Mouse (Mus musculus) hindbrain, embryonic 14.5 days (tissue): ENCODE measurements around the gene Bst1. TPM values are rescaled to one million over a fixed set of nuclear protein-coding genes. Genes with fewer than 3 reads are reported as not detected.

ENCODE experiments used
- ATAC-seq: fragments of 200-750 bp; cut with Nextera tagmentation; 2 replicates; pipeline ENCODE4 v1.8.0; 2017; ENCODE audit warnings: moderate number of reproducible peaks, mild to moderate bottlenecking, moderate TSS enrichment, moderate library complexity; ENCODE audit not compliant: low FRiP score
- DNase-seq: peaks from one replicate; pipeline ENCODE4 v3.0.0-alpha.2; 2015; ENCODE audit warnings: low spot score
- H3K27ac ChIP-seq: fragments of 300-500 bp; sonication (generic); 2 replicates; pipeline ENCODE4 v1.5.1; 2014; ENCODE audit warnings: mild to moderate bottlenecking, moderate library complexity
- H3K27me3 ChIP-seq: fragments of 300-500 bp; sonication (generic); 2 replicates; pipeline ENCODE4 v1.6.1; 2014; ENCODE audit warnings: mild to moderate bottlenecking, low read length, mixed read lengths; ENCODE audit not compliant: control insufficient read depth, insufficient read depth
- H3K36me3 ChIP-seq: fragments of 300-500 bp; sonication (generic); replicated peaks from 2 replicates; pipeline ENCODE4 v1.6.1; 2014; ENCODE audit not compliant: control insufficient read depth, insufficient read depth
- H3K4me1 ChIP-seq: fragments of 300-500 bp; sonication (generic); replicated peaks from 2 replicates; pipeline ENCODE4 v1.6.1; 2014; ENCODE audit warnings: antibody characterized with exemption, low read length, mixed read lengths; ENCODE audit not compliant: control insufficient read depth, insufficient read depth
- H3K4me2 ChIP-seq: fragments of 300-500 bp; sonication (generic); replicated peaks from 2 replicates; pipeline ENCODE4 v1.6.1; 2014; ENCODE audit warnings: mild to moderate bottlenecking, moderate library complexity
- H3K4me3 ChIP-seq: fragments of 300-500 bp; sonication (generic); replicated peaks from 2 replicates; pipeline ENCODE4 v1.5.1; 2014; ENCODE audit warnings: mild to moderate bottlenecking, low read length
- H3K9ac ChIP-seq: fragments of 300-500 bp; sonication (generic); 2 replicates; pipeline ENCODE4 v1.6.1; 2014
- H3K9me3 ChIP-seq: fragments of 300-500 bp; sonication (generic); 2 replicates; pipeline ENCODE4 v1.6.1; 2016; ENCODE audit warnings: low read length; ENCODE audit not compliant: control insufficient read depth
- WGBS: fragments of 180-500 bp; shearing (Covaris S2); extraction: QIAGEN DNeasy Blood & Tissue Kit; methylation state at CpG from one replicate; pipeline ENCODE4 v1.1.7; 2014; 5-methylcytosine and 5-hydroxymethylcytosine counted together
- polyA plus RNA-seq: library from polyadenylated mRNA; unstranded; fragments of >200 nt; fragmentation: Nextera tagmentation; extraction: Ambion mirVana; gene quantifications from 2 replicates; pipeline ENCODE4 v1.2.1, GENCODE M21; 2014

The Bst1 gene
- polyA plus RNA-seq, 1 experiment from 2014 or later: not detected

DNA sequence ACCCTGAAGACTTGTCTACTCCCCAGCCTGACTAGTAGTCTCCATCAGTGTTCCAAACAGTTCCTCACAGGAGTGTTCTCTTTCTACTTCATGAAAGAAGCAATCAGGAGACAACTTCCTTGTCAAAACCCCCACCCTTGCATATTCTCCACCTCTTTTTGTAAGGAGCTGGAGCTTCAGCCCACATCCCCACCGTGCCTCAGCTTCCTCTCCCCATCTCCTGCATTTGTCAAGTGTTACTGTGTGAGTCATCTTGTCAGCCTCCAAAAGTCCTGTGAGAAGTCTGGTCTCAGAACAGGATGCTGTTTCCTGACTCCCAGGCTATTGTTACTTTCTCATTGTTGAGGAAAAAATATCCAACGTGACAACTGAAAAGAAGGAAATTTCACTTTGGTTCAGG is 46.6 kb downstream of the Bst1 start:
- ATAC-seq (no peak), DNase-seq (no peak)
- Histone ChIP-seq H3K9me3 (no peaks in the 10 kb centered on the region), H3K4me3 (no peak overlapping the region), H3K27me3 (no peaks in the 10 kb centered on the region), H3K4me1 (peaks cover 10% of the 10 kb centered on the region), H3K27ac (no peak overlapping the region), H3K4me2 (no peak overlapping the region), H3K9ac (no peak overlapping the region), H3K36me3 (no peaks in the 10 kb centered on the region)
- WGBS: 87% methylated on average over 2 of the region's 2 CpGs

DNA sequence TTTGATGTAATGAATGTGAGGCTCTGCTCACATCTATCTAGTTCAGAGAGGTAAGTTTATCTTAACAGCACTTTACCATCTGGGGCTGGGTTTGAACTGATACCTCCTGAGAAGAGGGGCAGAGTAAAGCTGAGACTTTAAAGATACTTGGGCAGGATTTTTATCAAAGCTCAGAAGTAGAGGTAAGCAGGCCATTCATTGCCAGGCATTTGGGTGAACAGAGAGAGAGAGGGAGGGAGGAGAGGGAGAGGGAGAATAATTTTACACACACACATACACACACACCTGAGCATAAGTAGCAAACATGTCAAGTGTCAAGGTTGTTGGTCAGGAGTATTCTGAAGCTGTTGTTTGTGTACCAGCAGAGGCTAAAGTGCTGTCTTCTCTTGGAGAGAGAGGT is 49.6 kb downstream of the Bst1 start, which contains the start of gene Cd38:
Gene Cd38 (plus strand): TSS at position 301 of the 400 bp plus-strand sequence.
- H3K4me1 ChIP-seq: peaks cover 10% of the 10 kb centered on the region
- H3K9ac ChIP-seq: peak within 1 kb of the TSS; percentile 47
- no peaks in the 10 kb centered on the region for H3K36me3 ChIP-seq
- H3K9me3 ChIP-seq: no peaks in the 10 kb centered on the region
- H3K27me3 ChIP-seq: no peaks in the 10 kb centered on the region
- no peak within 1 kb of the TSS for H3K27ac ChIP-seq
- DNase-seq (no peak), ATAC-seq (no peak)
- peak within 1 kb of the TSS; percentile 25 for H3K4me3 ChIP-seq
- H3K4me2 ChIP-seq: peak within 1 kb of the TSS; percentile 63

DNA sequence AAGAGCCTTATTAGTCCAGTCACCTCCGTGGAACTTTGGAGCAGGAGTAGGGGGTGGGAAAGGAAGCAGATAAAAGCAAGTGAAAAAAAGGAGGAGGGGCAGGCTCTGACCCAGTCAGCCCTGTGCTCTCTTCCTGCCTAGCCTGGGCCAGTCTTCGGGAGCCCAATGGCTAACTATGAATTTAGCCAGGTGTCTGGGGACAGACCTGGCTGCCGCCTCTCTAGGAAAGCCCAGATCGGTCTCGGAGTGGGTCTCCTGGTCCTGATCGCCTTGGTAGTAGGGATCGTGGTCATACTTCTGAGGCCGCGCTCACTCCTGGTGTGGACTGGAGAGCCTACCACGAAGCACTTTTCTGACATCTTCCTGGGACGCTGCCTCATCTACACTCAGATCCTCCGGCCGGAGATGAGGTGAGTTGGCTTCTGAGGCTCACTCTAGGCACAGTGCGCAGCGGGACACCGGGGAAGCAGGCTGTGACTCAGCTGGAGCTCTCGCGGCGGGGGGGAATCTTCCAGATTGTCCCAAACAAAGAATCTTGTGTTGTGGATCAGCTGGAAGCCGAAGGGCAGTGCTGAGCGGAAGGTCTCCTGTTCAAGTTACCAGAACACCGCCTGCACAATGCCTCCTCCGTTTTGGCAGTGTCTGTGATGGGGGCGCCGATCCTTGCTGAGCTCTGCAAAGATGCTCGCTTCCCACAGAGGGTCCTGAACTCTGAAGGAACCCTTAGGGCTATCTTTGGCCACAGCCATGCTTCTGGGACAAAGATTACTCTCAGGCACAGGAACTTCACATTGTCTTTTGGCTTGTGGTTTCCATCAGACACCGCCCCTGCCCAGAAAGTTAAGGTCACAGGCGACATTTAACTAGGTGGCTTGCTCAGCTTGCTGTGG is 50.3 kb downstream of the Bst1 start:
- H3K4me3 ChIP-seq: peak overlapping the region; percentile 25
- WGBS: 4% methylated on average over 28 of the region's 28 CpGs
- no peak overlapping the region for H3K27ac ChIP-seq
- H3K27me3 ChIP-seq: no peaks in the 10 kb centered on the region
- H3K36me3 ChIP-seq: no peaks in the 10 kb centered on the region
- ATAC-seq: peak; percentile 65; the same call in 1 of the 2 replicates
- peak overlapping the region; percentile 47 for H3K9ac ChIP-seq
- H3K4me2 ChIP-seq: peak overlapping the region; percentile 63
- H3K4me1 ChIP-seq: peaks cover 10% of the 10 kb centered on the region
- no peaks in the 10 kb centered on the region for H3K9me3 ChIP-seq
- no peak for DNase-seq

DNA sequence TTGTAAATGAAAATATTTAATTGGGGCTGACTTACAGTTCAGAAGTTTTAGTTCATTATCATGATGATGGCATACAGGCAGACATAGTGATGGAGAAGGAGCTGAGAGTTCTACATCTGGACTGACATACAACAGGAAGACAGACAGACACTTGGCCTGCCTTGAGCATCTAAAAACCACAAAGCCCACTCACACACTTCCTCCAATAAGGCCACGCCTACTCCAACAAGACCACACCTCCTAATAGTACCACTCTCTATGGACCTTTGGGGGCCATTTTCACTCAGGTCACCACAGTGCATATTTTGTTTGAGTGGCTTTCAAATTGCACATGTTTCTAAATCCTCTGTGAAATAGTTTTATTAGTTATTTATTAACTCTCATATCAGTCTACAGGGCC is 53.2 kb downstream of the Bst1 start:
- H3K4me2 ChIP-seq: no peak overlapping the region
- no peaks in the 10 kb centered on the region for H3K27me3 ChIP-seq
- H3K36me3 ChIP-seq: no peaks in the 10 kb centered on the region
- H3K4me1 ChIP-seq: peaks cover 10% of the 10 kb centered on the region
- 83% methylated on average over 1 of the region's 1 CpGs for WGBS
- no peak overlapping the region for H3K27ac ChIP-seq
- ATAC-seq (no peak), DNase-seq (no peak)
- no peak overlapping the region for H3K4me3 ChIP-seq
- H3K9me3 ChIP-seq: no peaks in the 10 kb centered on the region
- no peak overlapping the region for H3K9ac ChIP-seq

DNA sequence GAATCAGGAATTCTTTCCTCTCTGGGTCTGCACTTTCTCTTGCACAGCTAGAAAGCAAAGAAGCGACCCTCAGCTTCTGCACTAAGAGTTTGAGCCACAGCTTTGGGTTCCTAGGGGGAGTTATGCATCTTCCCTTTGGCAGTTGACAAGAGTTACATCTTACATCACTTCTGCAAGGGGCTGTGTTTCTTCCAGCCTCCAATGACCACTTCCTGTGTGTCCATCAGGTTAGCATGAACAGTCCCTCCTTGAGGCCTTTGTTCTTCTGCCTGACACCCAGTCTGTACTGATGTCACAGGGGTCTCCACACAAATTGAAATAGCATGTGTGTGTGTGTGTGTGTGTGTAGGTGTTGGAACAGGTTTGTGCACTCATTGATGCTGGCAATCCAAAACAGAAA is 54.0 kb downstream of the Bst1 start:
- H3K4me3 ChIP-seq: no peak overlapping the region
- H3K36me3 ChIP-seq: no peaks in the 10 kb centered on the region
- peaks cover 10% of the 10 kb centered on the region for H3K4me1 ChIP-seq
- ATAC-seq (no peak), DNase-seq (no peak)
- H3K9me3 ChIP-seq: no peaks in the 10 kb centered on the region
- H3K4me2 ChIP-seq: no peak overlapping the region
- no peak overlapping the region for H3K9ac ChIP-seq
- WGBS: 79% methylated on average over 1 of the region's 1 CpGs
- H3K27me3 ChIP-seq: no peaks in the 10 kb centered on the region
- H3K27ac ChIP-seq: no peak overlapping the region

DNA sequence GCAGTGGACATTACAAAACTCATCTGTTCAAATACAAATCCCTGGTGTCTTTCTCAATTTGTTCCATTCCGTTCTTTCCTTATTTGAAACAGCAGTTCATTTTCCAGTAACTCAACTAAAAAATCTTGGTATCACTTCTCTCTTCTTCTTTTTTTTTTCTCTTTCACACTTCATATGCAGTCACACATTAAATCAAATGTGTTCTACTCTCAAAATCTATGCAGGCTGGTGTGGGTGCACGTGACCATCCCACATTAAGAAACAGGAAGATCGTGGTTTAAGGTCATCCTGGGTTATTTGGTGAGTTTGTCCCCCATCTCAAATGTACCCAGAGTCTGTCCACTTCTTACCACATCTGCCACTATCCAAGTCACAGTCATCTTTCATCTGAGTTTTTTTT is 63.3 kb downstream of the Bst1 start:
- WGBS: 94% methylated on average over 3 of the region's 3 CpGs
- Histone ChIP-seq H3K4me3 (no peak overlapping the region), H3K9me3 (no peaks in the 10 kb centered on the region), H3K36me3 (no peaks in the 10 kb centered on the region), H3K27me3 (no peaks in the 10 kb centered on the region), H3K9ac (no peak overlapping the region), H3K4me1 (no peaks in the 10 kb centered on the region), H3K4me2 (no peak overlapping the region), H3K27ac (no peak overlapping the region)
- DNase-seq (no peak), ATAC-seq (no peak)

DNA sequence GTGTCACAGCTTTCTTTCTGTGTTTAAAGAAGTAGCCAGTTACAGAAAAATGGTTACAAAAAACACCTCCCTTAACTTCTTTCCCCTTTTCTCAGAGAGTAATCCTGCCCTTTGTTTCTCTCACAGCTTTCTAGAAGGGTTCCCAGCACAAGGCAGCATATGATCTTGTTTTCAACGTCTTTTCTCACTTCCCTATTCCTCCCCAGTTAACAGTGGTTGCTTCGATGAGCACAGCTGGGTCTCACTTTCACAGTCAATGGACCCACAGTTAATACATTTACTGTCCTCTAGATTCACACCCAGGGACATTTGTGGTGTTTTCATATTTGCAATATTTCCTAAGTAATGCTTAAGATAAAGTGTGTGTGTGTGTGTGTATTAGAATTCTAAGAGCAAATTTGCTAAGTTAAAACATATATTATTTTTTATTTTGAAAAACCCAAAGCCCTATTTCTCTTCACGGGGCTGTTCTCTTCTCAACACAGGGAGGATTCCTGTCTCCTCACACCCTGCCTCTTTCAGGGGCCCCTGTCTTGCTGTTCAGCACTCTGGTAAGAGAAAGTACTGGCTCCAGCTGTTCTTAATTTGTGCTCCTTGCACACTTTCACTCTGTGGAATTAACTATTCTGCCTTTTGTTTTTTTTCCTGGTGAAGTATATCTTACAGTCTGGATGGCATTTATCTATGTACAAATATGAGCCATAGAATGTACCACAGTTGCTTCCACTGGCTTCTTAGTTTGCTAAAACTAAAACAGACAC is 66.6 kb downstream of the Bst1 start:
- H3K9me3 ChIP-seq: no peaks in the 10 kb centered on the region
- no peak overlapping the region for H3K27ac ChIP-seq
- DNase-seq (no peak), ATAC-seq (no peak)
- no peak overlapping the region for H3K4me2 ChIP-seq
- H3K4me1 ChIP-seq: no peaks in the 10 kb centered on the region
- WGBS: 26% methylated on average over 3 of the region's 3 CpGs
- H3K27me3 ChIP-seq: no peaks in the 10 kb centered on the region
- no peaks in the 10 kb centered on the region for H3K36me3 ChIP-seq
- no peak overlapping the region for H3K9ac ChIP-seq
- H3K4me3 ChIP-seq: no peak overlapping the region

DNA sequence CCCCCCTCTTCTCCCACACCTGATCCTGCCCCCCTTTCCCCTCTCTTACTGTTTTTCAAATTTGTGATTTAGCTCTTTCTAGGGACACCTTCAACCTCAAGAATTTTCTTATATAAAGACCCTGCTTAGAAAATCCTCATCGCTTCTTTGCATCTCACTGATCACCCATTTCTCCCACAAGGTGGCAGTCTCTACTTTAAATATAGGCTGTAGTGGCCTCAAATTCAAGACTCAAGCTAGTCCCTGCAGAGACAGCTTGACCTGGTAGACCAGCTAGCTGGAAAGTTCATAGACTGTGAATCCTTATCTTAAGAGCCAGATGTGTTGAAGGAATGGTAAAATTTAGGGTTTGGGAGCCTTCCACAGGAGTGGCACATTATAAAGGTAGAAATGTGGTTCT is 73.7 kb downstream of the Bst1 start:
- Histone ChIP-seq H3K9me3 (no peaks in the 10 kb centered on the region), H3K9ac (no peak overlapping the region), H3K27me3 (no peaks in the 10 kb centered on the region), H3K27ac (no peak overlapping the region), H3K4me2 (no peak overlapping the region), H3K36me3 (no peaks in the 10 kb centered on the region), H3K4me3 (no peak overlapping the region), H3K4me1 (no peaks in the 10 kb centered on the region)
- DNase-seq: peak; percentile 64
- WGBS: 31% methylated on average over 1 of the region's 1 CpGs
- no peak for ATAC-seq
